Comparison of ENCODE assay signal across 11 mouse cellular contexts in genomic region chr6:124380142-124380541, GRCm38 (mm10). TPM values are rescaled to one million over a fixed set of nuclear protein-coding genes. Genes with fewer than 3 reads are reported as not detected.
DNase-seq lines count a peak whose midpoint lies in the region; TF ChIP-seq lines count a peak whose summit lies in the region.
"Had no signal": no experiment of that assay in that cellular context is flagged by ENCODE, and none has a peak within 500 bp of the region (broad histone marks: within the 10 kb centered on the region; RNA-seq: fewer than 3 reads in every experiment).

No protein-coding gene starts in this region.

- H3K4me3 ChIP-seq in gastrocnemius, adult 2 months = no peak overlapping the region
- H3K4me3 ChIP-seq: heart, embryonic 13.5 days had no signal

- no peak for DNase-seq in gastrocnemius, adult 2 months
- DNase-seq in gastrocnemius, postnatal 10 days = no peak
- peak; percentile 43 for DNase-seq in thymus, postnatal 0 days (ENCODE audit: low spot score)
- DNase-seq in thymus, adult 18-20 months = no peak
- peak; percentile 25 for DNase-seq in forelimb bud, embryonic 11.5 days (ENCODE audit: low read depth, low spot score)
- DNase-seq in urinary bladder, postnatal 25 days (ENCODE audit: low spot score) = no peak
- no peak for DNase-seq in right cerebral cortex, postnatal 25 days
- DNase-seq in spleen, adult 18-20 months = no peak
- DNase-seq: adrenal gland, postnatal 36 days; cerebellum, adult 18-20 months had no signal

- intact Hi-C loops in gastrocnemius, adult 2 months (cut with DNase I) = no loop called here

- peak overlapping the region; percentile 24; the same call in 1 of the 2 replicates for H3K27ac ChIP-seq in gastrocnemius, adult 2 months
- H3K27ac ChIP-seq: heart, embryonic 13.5 days had no signal

- no peak for TF ChIP-seq CTCF in gastrocnemius, adult 2 months (IDR thresholded peaks at IDR 0.05)

RNA-seq across cellular contexts. Expression of gene Pex5, which starts 34.7 kb away (rescaled TPM):
- 10 to 100 TPM; 19.8 to 25.2 TPM for total RNA-seq in gastrocnemius, adult 2 months (2021)
- 10 to 100 TPM; 25.8 to 28.3 TPM for total RNA-seq in gastrocnemius, postnatal 10 days (2021)
- 26.4 and 29.9 TPM in 2 replicates for polyA plus RNA-seq in thymus, postnatal 0 days (2015; fragmentation: Nextera tagmentation; extraction: Ambion mirVana)

Comparison
In these comparisons a context has a peak if more than half of its experiments do, and no peak if none do; other contexts are left out.
1. DNase-seq: peak in thymus, postnatal 0 days (single experiment) and forelimb bud, embryonic 11.5 days (single experiment); none in gastrocnemius, adult 2 months (single experiment), gastrocnemius, postnatal 10 days (single experiment), thymus, adult 18-20 months (0 of 2), urinary bladder, postnatal 25 days (single experiment), right cerebral cortex, postnatal 25 days (single experiment) and spleen, adult 18-20 months (0 of 2).